Mouse (Mus musculus) heart, embryonic 13.5 days (tissue): Measurements from ENCODE around the gene Megf11. TPM values are rescaled to one million over a fixed set of nuclear protein-coding genes. Genes with fewer than 3 reads are reported as not detected.

Experiments
- ATAC-seq: fragments of 200-750 bp; cut with Nextera tagmentation; 2 replicates; pipeline ENCODE4 v1.8.0; 2017; ENCODE audit warnings: moderate TSS enrichment; ENCODE audit not compliant: insufficient number of reproducible peaks, low FRiP score, low TSS enrichment; ENCODE audit errors: extremely low read depth
- H3K27ac ChIP-seq: fragments of 300-500 bp; sonication (generic); replicated peaks from 2 replicates; pipeline ENCODE4 v1.5.1; 2015; ENCODE audit warnings: moderate library complexity, mild to moderate bottlenecking, inconsistent platforms
- H3K27me3 ChIP-seq: fragments of 300-500 bp; sonication (generic); replicated peaks from 2 replicates; pipeline ENCODE4 v1.6.1; 2015; ENCODE audit warnings: mild to moderate bottlenecking, inconsistent platforms
- H3K36me3 ChIP-seq: fragments of 300-500 bp; sonication (generic); 2 replicates; pipeline ENCODE4 v1.6.1; 2015; ENCODE audit warnings: mild to moderate bottlenecking, inconsistent platforms
- H3K4me1 ChIP-seq: fragments of 300-500 bp; sonication (generic); 2 replicates; pipeline ENCODE4 v1.6.1; 2015; ENCODE audit warnings: inconsistent platforms
- H3K4me2 ChIP-seq: fragments of 300-500 bp; sonication (generic); 2 replicates; pipeline ENCODE4 v1.6.1; 2015; ENCODE audit warnings: inconsistent platforms, mild to moderate bottlenecking, moderate library complexity
- H3K4me3 ChIP-seq: fragments of 300-500 bp; sonication (generic); 2 replicates; pipeline ENCODE4 v1.5.1; 2015; ENCODE audit warnings: moderate library complexity, mild to moderate bottlenecking, inconsistent platforms
- H3K9ac ChIP-seq: fragments of 300-500 bp; sonication (generic); 2 replicates; pipeline ENCODE4 v1.6.1; 2015; ENCODE audit warnings: inconsistent platforms, mild to moderate bottlenecking, moderate library complexity
- H3K9me3 ChIP-seq: fragments of 300-500 bp; sonication (generic); 2 replicates; pipeline ENCODE4 v1.6.1; 2016; ENCODE audit warnings: inconsistent platforms
- WGBS: fragments of 180-500 bp; shearing (Covaris S2); methylation state at CpG from one replicate; pipeline ENCODE4 v1.1.7; 2015; ENCODE audit warnings: mixed read lengths; 5-methylcytosine and 5-hydroxymethylcytosine counted together
- polyA plus RNA-seq: library from polyadenylated mRNA; unstranded; fragments of >200 nt; fragmentation: Nextera tagmentation; extraction: Ambion mirVana; gene quantifications from 2 replicates; pipeline ENCODE4 v1.2.1, GENCODE M21; 2015

Megf11 gene
- polyA plus RNA-seq, 1 experiment from 2014 or later, result 1.1 TPM

- H3K9ac ChIP-seq, result no peak overlapping the region
- no peaks in the 10 kb centered on the region for H3K36me3 ChIP-seq
- no peaks in the 10 kb centered on the region for H3K9me3 ChIP-seq
- no peak overlapping the region for H3K4me3 ChIP-seq
- peaks cover 6% of the 10 kb centered on the region; the same call in 1 of the 2 replicates for H3K4me1 ChIP-seq
- no peak for ATAC-seq
- no peak overlapping the region for H3K27ac ChIP-seq
- no peak overlapping the region for H3K4me2 ChIP-seq
- WGBS, result 32% methylated on average over 5 of the region's 5 CpGs
- H3K27me3 ChIP-seq, result peaks cover 43% of the 10 kb centered on the region; the same call in 1 of the 2 replicates
Observed at GRCm38 (mm10) chr9:64590634-64591041, 205.2 kb downstream of the Megf11 start.

GRCm38 (mm10) chr9:64591436-64591835, 206.0 kb downstream of the Megf11 start:
- WGBS, result 68% methylated on average over 1 of the region's 1 CpGs
- Histone ChIP-seq H3K27ac (no peak overlapping the region), H3K27me3 (peaks cover 43% of the 10 kb centered on the region; the same call in 1 of the 2 replicates)

GRCm38 (mm10) chr9:64594442-64594841, 209.0 kb downstream of the Megf11 start:
- ATAC-seq, result no peak

More at GRCm38 (mm10) chr9:64591436-64591835, 206.0 kb downstream of the Megf11 start:
- Histone ChIP-seq H3K4me1 (peaks cover 6% of the 10 kb centered on the region; the same call in 1 of the 2 replicates), H3K9me3 (no peaks in the 10 kb centered on the region), H3K4me3 (no peak overlapping the region), H3K9ac (no peak overlapping the region), H3K36me3 (no peaks in the 10 kb centered on the region), H3K4me2 (no peak overlapping the region)
- ATAC-seq, result no peak

GRCm38 (mm10) chr9:64598427-64598826, 213.0 kb downstream of the Megf11 start:
- H3K36me3 ChIP-seq, result no peaks in the 10 kb centered on the region
- no peak overlapping the region for H3K4me3 ChIP-seq
- no peak overlapping the region for H3K9ac ChIP-seq
- 88% methylated on average over 7 of the region's 7 CpGs for WGBS
- H3K4me1 ChIP-seq, result peaks cover 11% of the 10 kb centered on the region
- H3K27ac ChIP-seq, result no peak overlapping the region
- no peak overlapping the region for H3K4me2 ChIP-seq
- no peaks in the 10 kb centered on the region for H3K9me3 ChIP-seq
- peaks cover 15% of the 10 kb centered on the region; the same call in 1 of the 2 replicates for H3K27me3 ChIP-seq
- no peak for ATAC-seq

More at GRCm38 (mm10) chr9:64594442-64594841, 209.0 kb downstream of the Megf11 start:
- Histone ChIP-seq H3K9ac (no peak overlapping the region), H3K27me3 (peaks cover 30% of the 10 kb centered on the region; the same call in 1 of the 2 replicates), H3K4me1 (peaks cover 6% of the 10 kb centered on the region; the same call in 1 of the 2 replicates), H3K4me2 (no peak overlapping the region), H3K27ac (no peak overlapping the region), H3K36me3 (no peaks in the 10 kb centered on the region), H3K4me3 (no peak overlapping the region), H3K9me3 (no peaks in the 10 kb centered on the region)
- WGBS, result 44% methylated on average over 8 of the region's 8 CpGs

- no peak for ATAC-seq
- H3K27ac ChIP-seq, result peak overlapping the region; percentile 32; the same call in 1 of the 2 replicates
- H3K36me3 ChIP-seq, result no peaks in the 10 kb centered on the region
- H3K27me3 ChIP-seq, result no peaks in the 10 kb centered on the region; the same call in 1 of the 2 replicates
- H3K4me1 ChIP-seq, result peaks cover 26% of the 10 kb centered on the region
- WGBS, result 38% methylated on average over 2 of the region's 2 CpGs
- no peak overlapping the region for H3K4me2 ChIP-seq
- H3K9ac ChIP-seq, result 0 out of 2 replicates have a peak overlapping the region, but pooled peaks have one; percentile 28
- H3K9me3 ChIP-seq, result no peaks in the 10 kb centered on the region
- no peak overlapping the region for H3K4me3 ChIP-seq
Observed at GRCm38 (mm10) chr9:64600731-64601130, 215.3 kb downstream of the Megf11 start.

GRCm38 (mm10) chr9:64602895-64603294, 217.5 kb downstream of the Megf11 start:
- no peak for ATAC-seq
- Histone ChIP-seq H3K4me1 (peaks cover 37% of the 10 kb centered on the region), H3K27me3 (no peaks in the 10 kb centered on the region), H3K4me2 (no peak overlapping the region), H3K36me3 (no peaks in the 10 kb centered on the region), H3K9me3 (no peaks in the 10 kb centered on the region), H3K27ac (no peak overlapping the region), H3K4me3 (no peak overlapping the region), H3K9ac (no peak overlapping the region)
- 72% methylated on average over 1 of the region's 1 CpGs for WGBS

GRCm38 (mm10) chr9:64604217-64604711, 218.8 kb downstream of the Megf11 start:
- no peaks in the 10 kb centered on the region for H3K36me3 ChIP-seq
- H3K9me3 ChIP-seq, result no peaks in the 10 kb centered on the region
- H3K9ac ChIP-seq, result no peak overlapping the region
- peaks cover 37% of the 10 kb centered on the region for H3K4me1 ChIP-seq
- no peak for ATAC-seq
- no peak overlapping the region for H3K4me2 ChIP-seq
- 56% methylated on average over 7 of the region's 7 CpGs for WGBS
- H3K27me3 ChIP-seq, result no peaks in the 10 kb centered on the region
- H3K4me3 ChIP-seq, result no peak overlapping the region
- H3K27ac ChIP-seq, result peak overlapping the region; percentile 37; the same call in 1 of the 2 replicates

- 75% methylated on average over 14 of the region's 14 CpGs for WGBS
- Histone ChIP-seq H3K36me3 (no peaks in the 10 kb centered on the region), H3K4me2 (no peak overlapping the region), H3K9me3 (no peaks in the 10 kb centered on the region), H3K9ac (no peak overlapping the region), H3K4me1 (peaks cover 37% of the 10 kb centered on the region), H3K27me3 (no peaks in the 10 kb centered on the region), H3K4me3 (no peak overlapping the region), H3K27ac (peak overlapping the region; percentile 42)
- ATAC-seq, result no peak
Observed at GRCm38 (mm10) chr9:64605077-64605714, 219.8 kb downstream of the Megf11 start.

GRCm38 (mm10) chr9:64605735-64606349, 220.4 kb downstream of the Megf11 start:
- WGBS, result 41% methylated on average over 13 of the region's 13 CpGs
- Histone ChIP-seq H3K27me3 (0 out of 2 replicates have a peak, but pooled peaks cover 3% of the 10 kb centered on the region), H3K9me3 (no peaks in the 10 kb centered on the region), H3K36me3 (no peaks in the 10 kb centered on the region), H3K4me1 (peaks cover 30% of the 10 kb centered on the region), H3K4me3 (no peak overlapping the region), H3K27ac (0 out of 2 replicates have a peak overlapping the region, but pooled peaks have one; percentile 36), H3K9ac (no peak overlapping the region), H3K4me2 (no peak overlapping the region)
- no peak for ATAC-seq

GRCm38 (mm10) chr9:64607049-64607448, 221.6 kb downstream of the Megf11 start:
- H3K4me1 ChIP-seq, result peaks cover 29% of the 10 kb centered on the region
- no peak overlapping the region for H3K27ac ChIP-seq
- no peak overlapping the region for H3K4me3 ChIP-seq
- H3K4me2 ChIP-seq, result no peak overlapping the region
- H3K9ac ChIP-seq, result no peak overlapping the region
- WGBS, result 74% methylated on average over 1 of the region's 1 CpGs
- no peak for ATAC-seq
- no peaks in the 10 kb centered on the region for H3K9me3 ChIP-seq
- H3K27me3 ChIP-seq, result 0 out of 2 replicates have a peak, but pooled peaks cover 8% of the 10 kb centered on the region
- H3K36me3 ChIP-seq, result no peaks in the 10 kb centered on the region

GRCm38 (mm10) chr9:64609546-64609945, 224.1 kb downstream of the Megf11 start:
- peaks cover 23% of the 10 kb centered on the region for H3K4me1 ChIP-seq
- no peak for ATAC-seq
- no peak overlapping the region for H3K27ac ChIP-seq
- H3K4me3 ChIP-seq, result no peak overlapping the region
- H3K9ac ChIP-seq, result no peak overlapping the region
- WGBS, result 52% methylated on average over 3 of the region's 3 CpGs
- H3K36me3 ChIP-seq, result no peaks in the 10 kb centered on the region
- H3K4me2 ChIP-seq, result no peak overlapping the region
- no peaks in the 10 kb centered on the region for H3K9me3 ChIP-seq
- H3K27me3 ChIP-seq, result 0 out of 2 replicates have a peak, but pooled peaks cover 8% of the 10 kb centered on the region
